Mouse (Mus musculus) lung, postnatal 0 days (tissue): ENCODE measurements around the gene Brd3.

Experiments used
- CTCF ChIP-seq: IDR thresholded peaks from 2 replicates; pipeline ENCODE4 v1.5.1; 2016; ENCODE audit warnings: antibody characterized with exemption, mild to moderate bottlenecking
- EP300 ChIP-seq: IDR thresholded peaks from 2 replicates; pipeline ENCODE4 v1.6.1; 2016; ENCODE audit warnings: antibody characterized with exemption, mild to moderate bottlenecking, control low read depth

GRCm38 (mm10) chr2:27460163-27460562, 47.3 kb downstream of the Brd3 start:
- TF ChIP-seq EP300 (no peak), CTCF (no peak)
